Mouse (Mus musculus) urinary bladder, adult 2 months (tissue): ENCODE measurements around the gene Grin1. TPM values are rescaled to one million over a fixed set of nuclear protein-coding genes. Genes with fewer than 3 reads are reported as not detected.
A peak's percentile ranks its signal among the peaks of the same experiment; 100 is the strongest.
"Not testable (repeated sequence)": the region's sequence is repeated elsewhere in the genome, so short reads cannot be mapped to it uniquely, and the experiment has no call there.

ENCODE experiments used
- DNase-seq: peaks from one replicate; pipeline ENCODE4 v3.0.0; 2022; ENCODE audit warnings: low spot score
- polyA plus RNA-seq: library from polyadenylated mRNA; depleted of rRNA; stranded (reverse); fragments of >200 nt; gene quantifications from 2 replicates; pipeline ENCODE4 v1.2.3, GENCODE M21; 2012

Gene Grin1
- polyA plus RNA-seq, 1 experiment, result 1.1 TPM

DNA sequence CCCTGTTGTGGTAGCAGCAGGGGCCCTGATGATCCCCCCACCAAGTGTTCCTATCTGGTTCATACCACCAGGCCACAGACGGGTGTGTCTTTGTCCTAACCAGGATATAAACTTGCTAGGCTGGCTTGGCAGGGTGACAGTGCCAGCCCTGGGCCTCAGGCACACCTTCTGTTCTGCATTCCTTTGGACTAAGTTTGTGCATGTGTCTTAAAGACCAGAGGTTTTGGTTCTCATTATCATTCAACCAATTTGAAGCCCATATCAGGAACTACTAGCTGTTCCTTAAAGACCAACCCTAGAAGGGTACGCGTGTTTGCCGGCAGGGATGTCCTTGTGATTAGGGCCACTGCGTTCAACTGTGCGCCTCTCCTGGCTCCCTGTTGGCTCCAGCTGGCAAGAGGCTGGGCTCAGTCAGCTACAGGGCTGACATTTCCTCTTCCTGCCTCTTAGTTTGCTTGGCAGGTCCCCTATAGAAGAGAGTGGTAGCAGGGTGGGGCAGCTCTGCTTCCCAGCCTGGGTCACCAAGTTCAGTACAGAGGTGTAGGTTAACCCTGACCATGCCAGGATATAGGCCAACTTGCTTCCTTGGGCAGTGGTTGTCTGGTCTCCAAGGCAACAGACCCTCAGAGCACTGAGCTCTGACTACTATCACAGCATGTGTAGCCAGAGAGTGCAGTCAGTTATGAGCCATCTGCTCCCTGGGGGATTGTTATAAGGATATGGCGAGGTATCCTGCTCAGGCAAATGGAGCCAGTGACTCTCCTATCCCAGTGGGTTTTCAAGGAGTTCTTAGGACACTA lies 31.9 kb downstream of the Grin1 start:
- no peak for DNase-seq

- DNase-seq, result no peak
These were observed 32.7 kb downstream of the Grin1 start for GRCm38 (mm10) chr2:25286314-25286713.

- no peak for DNase-seq
These were observed 33.4 kb downstream of the Grin1 start for GRCm38 (mm10) chr2:25285551-25285950.

DNA sequence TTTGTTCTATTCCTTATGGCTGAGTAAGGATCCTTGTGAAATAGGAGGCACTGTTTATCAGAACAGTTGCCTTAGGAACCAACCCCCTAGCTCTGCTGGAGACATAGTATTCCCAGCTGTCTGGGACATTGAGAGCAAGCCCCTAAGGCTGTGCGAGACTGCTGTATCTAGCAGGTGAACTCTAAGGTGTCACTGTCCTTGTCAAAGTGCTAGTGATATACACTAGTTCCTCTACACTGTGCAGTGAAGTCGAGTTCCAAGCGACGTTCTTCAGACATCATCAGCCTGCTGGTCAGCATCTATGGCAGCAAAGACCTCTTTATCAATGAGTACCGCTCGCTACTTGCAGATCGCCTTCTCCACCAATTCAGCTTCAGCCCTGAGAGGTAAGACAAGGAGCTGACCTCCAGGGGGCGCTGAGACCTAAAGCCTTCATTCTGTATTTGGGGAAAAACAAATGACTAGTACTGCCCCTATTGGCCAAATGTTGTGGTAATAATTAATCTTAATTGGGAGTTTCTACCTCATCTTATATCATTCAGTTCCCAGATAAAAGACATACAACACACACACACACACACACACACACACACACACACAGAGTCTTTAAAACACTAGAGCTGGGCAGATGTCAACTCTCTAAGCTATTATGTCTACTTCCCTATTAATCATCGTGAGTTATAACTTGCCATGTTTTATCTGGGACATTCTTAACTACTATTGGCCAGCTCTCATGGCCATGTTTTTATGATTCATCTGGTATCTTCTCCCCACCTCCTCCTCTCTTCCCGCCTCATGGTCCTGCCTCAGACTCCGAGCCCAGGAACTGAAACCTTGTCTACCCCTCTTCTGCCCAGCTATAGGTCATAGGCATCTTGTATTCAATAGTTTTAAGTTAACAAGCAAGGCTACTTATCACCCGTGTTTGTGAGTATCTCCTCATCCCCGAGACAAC lies 39.8 kb downstream of the Grin1 start:
- DNase-seq, result peak; percentile 62

GRCm38 (mm10) chr2:25273010-25273409 lies 46.0 kb downstream of the Grin1 start:
- DNase-seq, result no peak

- no peak for DNase-seq
These were observed 46.5 kb downstream of the Grin1 start for GRCm38 (mm10) chr2:25272515-25272914.

- peak; percentile 97 for DNase-seq
These were observed 47.0 kb downstream of the Grin1 start, which contains the start of the genes Ssna1 and Anapc2 for GRCm38 (mm10) chr2:25271827-25272511. TSS of gene Ssna1 (minus strand) at chr2:25272438. TSS of gene Anapc2 (plus strand) at chr2:25272478.

- DNase-seq, result no peak
These were observed 51.2 kb downstream of the Grin1 start for GRCm38 (mm10) chr2:25267746-25268309.

GRCm38 (mm10) chr2:25267241-25267640 lies 51.7 kb downstream of the Grin1 start:
- no peak for DNase-seq

DNA sequence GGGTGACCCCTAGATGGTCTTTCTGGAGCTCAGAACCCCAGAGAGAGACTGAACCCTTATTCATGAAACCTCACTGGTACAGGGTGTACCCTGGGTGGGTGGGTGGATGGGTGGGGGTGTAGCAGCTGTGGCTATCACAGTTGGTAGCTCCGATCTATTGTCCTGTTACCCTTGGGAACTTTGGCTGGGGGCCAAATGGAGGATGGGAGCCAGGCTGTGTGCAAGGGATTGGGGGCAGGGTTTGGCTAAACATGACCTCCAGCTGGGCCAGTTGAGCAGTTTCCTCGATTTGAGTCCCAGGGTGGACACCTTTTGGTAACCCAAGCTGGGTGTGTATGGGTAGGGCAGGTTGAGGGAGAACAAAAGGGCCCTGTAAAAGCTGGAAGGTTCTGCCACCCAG lies 52.3 kb downstream of the Grin1 start:
- peak; percentile 36 for DNase-seq

DNA sequence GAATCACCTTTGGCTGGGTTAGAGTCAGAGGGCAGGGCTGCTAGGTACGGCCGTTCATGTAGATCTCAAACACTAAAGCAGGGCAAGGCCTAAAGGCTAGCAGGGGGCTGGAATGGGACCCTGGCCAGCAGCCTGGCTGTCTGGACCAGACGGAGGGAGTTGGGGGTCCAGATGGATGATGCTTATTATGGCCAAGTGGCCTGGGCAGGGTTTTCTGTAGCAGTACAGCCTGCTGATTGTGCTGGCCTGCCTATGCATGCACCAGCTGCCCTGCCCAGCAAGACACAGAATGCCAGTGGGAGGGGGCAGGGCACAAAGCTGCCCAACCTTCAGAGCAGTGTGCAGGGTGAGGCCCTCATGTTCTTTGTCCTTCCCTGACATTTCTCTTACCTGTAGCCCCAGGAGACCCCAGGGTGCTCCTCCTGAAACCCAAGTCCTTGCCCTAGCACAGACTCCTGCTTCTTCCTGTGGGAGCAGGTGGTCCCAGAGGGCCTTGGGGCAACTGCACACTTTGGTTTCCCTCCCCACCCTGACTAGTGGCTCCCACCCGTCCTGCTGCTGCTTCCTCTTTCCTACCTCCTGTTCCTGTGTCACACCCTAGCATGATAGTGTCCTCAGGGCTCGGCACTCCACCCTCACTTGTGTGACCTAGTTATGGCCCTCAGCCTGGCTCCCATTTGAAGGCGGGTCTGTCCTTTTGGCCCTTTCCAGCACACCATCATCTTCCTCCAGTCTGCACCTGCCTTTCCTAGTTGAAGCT lies 52.9 kb downstream of the Grin1 start:
- DNase-seq, result peak; percentile 48

DNA sequence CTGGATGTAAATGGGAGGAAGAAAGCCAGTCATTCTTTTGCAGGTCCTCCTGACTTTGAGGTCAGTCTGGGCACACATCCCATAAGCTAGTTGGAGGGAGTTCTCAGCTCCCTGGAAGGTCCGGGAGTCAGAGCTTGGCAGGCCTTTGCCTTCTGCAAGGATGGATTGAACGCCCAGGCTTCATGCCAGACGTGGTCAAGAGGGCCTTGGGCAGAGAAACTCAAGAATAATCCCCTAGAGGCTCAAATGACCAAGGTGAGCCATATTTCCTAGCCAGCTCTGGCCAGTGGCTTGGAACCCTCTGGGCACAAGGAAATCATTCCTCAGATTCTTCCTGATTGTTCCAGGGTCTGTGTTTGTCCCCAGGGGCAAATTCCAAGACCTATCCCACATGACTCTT lies 54.1 kb downstream of the Grin1 start:
- no peak for DNase-seq

DNA sequence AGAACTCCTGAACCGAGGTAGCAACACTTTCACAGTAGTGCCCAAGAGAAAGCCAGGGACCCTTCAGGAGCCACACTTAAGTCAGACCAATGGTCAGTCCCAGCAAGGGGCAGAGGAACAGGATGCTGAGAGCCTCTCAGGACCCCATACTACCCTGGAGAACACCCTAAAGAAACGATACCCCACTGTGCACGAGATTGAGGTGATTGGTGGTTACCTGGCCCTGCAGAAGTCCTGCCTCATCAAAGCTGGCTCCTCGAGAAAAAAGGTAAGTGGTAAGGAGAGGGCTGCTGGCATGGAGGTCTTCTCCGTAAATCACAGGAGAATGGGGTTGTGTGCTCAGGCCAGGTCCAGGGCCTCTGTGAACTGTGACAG lies 54.7 kb downstream of the Grin1 start:
- DNase-seq, result no peak

GRCm38 (mm10) chr2:25263623-25264285 lies 55.2 kb downstream of the Grin1 start:
- DNase-seq, result no peak

- DNase-seq, result peak; percentile 36
These were observed 56.0 kb downstream of the Grin1 start for GRCm38 (mm10) chr2:25262795-25263622.

DNA sequence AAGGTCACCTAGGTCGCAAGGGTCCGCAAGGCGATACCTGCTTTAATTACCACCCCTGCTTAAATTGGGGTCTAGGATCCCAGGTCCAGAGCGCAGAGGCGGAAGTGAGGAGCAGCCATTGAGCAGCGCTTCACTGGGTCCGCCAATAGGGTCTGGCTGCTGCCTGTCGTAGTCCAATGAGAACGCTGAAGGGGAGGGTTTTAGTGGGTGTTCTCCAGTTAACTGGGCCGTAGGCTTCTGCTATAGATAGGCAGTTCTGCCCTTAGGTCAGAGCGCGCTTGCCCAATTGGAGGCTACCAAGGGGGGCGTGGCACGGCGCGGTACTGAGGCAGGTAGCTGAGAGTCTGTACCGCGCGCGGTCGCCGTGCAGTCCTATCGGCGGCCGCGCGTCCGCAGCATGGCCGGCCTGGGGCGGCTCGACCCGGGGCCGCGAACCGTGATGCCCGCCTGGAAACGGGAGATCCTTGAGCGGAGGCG lies 56.7 kb downstream of the Grin1 start, which contains the start of gene Tprn:
Tprn (plus strand) TSS at position 328 of the 477 bp plus-strand sequence.
- DNase-seq, result peak; percentile 82

DNA sequence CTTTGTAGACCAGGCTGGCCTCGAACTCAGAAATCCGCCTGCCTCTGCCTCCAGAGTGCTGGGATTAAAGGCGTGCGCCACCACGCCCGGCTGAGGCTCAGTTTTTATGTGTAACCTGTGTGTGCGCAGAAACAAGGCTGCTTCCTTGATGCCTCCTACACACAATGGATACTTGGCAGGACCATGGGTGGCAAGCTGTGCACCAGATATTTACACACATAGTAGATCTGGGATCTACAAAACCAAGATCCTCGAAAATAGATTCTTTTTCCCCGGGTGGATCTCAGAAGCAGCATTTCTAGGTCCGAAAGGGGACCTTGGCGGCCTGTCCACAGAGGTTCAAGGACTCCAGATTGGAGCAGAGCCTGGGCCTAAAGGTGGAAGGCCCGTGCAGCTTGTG lies 57.1 kb downstream of the Grin1 start:
- DNase-seq, result no peak

DNA sequence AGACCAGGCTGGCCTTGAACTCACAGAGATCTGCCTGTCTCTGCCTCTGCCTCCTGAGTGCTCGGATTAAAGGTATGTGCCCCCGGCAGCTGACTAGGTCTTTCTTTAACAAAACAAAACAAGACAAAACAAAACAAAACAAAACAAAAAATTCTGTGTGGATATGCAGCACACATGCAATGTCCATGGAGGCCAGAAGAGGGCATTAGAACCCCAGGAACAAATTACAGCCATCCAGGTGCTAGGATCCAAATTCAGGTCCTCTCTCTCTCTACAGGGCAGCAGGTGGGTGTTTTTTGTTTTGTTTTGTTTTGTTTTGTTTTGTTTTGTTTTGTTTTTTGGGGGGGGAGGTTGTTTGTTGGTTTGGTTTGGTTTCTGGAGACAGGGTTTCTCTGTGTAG lies 60.1 kb downstream of the Grin1 start:
- no peak for DNase-seq

DNA sequence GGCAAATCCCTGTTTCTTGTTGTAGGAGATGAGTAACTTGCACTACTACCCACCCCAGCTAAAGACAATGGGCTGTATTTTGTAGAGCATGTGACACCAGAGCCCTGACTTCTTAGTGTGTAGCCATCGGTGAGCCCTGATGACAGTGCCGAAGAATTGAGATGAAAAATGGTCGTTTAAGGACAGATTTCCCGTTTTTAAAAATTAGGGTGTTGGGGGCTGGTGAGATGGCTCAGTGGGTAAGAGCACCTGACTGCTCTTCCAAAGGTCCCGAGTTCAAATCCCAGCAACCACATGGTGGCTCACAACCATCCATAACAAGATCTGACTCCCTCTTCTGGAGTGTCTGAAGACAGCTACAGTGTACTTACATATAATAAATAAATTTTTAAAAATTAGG lies 61.7 kb downstream of the Grin1 start:
- not testable (repeated sequence) for DNase-seq
